Mouse (Mus musculus): Measurements from ENCODE around the gene Ccdc70. TPM values are rescaled to one million over a fixed set of nuclear protein-coding genes. Genes with fewer than 3 reads are reported as not detected.
"Not testable (repeated sequence)": the region's sequence is repeated elsewhere in the genome, so short reads cannot be mapped to it uniquely, and the experiment has no call there.

The Ccdc70 gene
- polyA plus RNA-seq (2012) = not detected in 2 replicates

DNA sequence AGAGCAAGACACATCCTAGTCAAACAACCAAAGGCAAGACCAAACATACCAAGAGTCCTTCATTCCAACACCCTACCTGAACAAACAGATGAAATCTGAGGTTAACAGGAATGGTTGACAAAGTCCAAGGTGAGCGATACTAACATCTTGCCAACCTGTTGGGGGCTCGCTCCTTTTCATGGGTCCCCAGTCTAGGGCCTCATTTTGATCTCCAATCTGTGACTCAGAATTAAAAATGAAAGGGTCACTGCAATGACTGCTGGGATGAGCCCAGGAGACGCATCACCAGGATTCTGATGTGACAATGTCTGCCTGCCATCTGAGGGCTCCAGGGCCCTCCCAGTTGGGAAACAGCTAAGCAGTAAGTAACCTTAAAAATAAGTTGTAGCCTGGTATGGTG, at the start of gene Ccdc70:
Ccdc70 (plus strand) TSS at position 301 of the 400 bp plus-strand sequence.
- TF ChIP-seq GATA1 (IDR thresholded peaks at IDR 0.05; ENCODE audit: low read length) = no peak

DNA sequence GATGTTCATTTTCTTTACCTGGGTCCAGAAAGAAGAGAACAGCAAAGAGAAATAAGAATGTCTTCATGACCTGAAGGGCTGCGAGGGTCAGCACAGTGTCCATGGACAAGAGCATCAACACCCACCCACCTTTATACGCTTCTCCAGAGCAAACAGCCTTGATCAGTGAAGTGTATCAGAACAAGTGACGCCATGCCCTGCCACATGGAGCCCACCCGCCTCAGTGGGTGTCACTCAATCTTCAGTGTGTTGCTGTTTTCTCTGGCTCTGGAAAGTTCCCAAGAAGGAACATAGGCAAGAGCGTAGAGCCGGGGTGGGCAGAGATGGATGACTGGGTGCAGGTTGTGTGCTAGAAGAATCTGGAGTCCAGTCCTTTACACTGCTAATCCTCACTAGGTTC, 37.0 kb upstream of the Ccdc70 start, which contains the start of gene Defb15:
Defb15 (minus strand) TSS at position 101 of the 400 bp plus-strand sequence.
- no peak for TF ChIP-seq GATA1 (IDR thresholded peaks at IDR 0.05; ENCODE audit: low read length)

DNA sequence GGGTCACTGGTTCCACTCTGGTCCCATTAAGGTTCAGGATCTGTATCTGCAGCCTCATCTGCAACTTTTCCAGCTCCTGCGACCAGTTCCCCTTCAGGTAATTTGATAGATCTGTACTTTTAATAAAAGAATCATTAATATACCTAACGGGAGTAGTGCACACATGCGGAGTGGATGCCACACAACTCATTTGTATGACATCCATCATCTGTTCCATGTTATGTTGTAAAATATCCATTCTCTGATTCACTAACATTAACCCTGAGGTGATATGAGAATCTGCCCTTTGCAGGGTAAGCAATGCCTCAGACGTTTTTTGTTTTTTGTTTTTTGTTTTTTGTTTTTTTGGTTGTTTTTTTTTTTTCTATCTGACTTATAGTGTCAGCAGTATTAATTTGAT, 31.5 kb upstream of the Ccdc70 start, which contains the start of gene Defb35:
Defb35 (plus strand) TSS at position 301 of the 400 bp plus-strand sequence.
- not testable (repeated sequence) for TF ChIP-seq GATA1 (IDR thresholded peaks at IDR 0.05; ENCODE audit: low read length)

DNA sequence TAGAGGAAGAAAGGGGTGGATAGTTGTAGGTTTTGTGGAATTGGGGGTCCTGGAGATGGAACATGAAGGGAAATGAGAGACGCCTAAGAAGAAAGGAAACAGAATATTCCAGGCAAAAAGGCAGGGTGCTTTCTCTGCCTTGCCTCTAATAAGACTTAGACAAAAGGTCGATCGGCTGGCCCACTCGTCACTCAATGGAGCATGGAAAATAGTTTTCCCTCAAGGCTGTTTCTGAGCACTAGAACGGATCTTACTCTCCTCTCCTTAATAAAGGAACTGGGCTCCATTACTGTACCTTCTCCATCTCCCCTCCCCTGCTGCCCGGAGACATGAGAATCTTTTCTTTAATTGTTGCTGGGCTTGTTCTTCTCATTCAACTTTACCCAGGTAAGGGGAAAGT, 23.1 kb upstream of the Ccdc70 start, which contains the start of gene Defb13:
Defb13 (plus strand) TSS at position 301 of the 400 bp plus-strand sequence.
- no peak for TF ChIP-seq GATA1 (IDR thresholded peaks at IDR 0.05; ENCODE audit: low read length)

DNA sequence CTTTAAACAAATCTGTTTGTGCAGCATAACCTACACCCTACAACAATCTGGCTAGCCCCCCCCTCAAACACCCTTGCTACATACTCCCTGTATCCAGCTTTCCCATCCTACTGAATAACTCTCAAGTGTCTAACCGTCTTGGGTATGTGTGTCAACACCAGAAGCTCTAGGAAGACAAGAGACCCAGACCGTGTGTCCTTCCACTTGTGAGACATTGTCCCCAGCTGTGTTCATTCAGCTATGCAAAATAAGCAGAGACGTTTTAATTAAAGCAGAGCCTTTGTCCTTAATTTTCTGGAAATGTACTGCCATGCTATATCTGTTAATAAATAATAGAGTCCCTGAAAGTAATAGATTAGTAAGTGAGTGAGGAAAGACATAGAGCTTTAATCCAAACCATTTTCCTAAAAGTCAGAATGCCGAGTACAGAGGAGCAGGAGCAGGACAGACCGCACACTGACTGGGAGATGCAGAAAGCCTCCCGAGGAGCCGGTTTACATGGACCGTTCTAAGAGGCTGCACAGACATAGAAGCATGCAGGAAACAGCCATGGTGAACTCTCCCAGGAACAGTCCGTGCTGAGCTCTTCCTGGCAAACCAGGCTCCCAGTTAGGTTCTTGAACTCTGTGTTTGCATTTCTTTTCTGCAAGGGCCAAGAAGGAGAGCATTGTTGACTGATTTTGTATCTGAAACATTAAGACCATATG, 22.1 kb upstream of the Ccdc70 start:
- TF ChIP-seq GATA1 (IDR thresholded peaks at IDR 0.05; ENCODE audit: low read length) = no peak

DNA sequence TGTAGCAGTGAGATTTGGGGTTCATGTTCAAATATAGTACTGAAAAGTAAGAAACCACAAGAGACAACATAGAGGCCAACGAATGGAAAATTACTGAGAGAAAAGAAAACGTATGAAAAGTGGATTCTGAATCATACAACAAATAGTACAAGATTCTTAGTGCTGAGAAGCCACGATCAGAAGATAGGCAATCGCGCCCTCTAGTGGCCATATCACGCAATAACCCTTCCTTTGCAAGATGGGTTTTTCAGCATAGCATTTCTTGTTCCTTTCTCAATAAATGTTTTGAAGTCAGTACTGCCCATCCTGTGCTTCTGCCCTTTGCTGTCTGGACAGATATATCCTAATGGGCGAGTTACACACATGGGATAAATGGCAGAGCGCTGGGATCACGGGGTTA, 14.3 kb upstream of the Ccdc70 start:
- no peak for TF ChIP-seq GATA1 (IDR thresholded peaks at IDR 0.05; ENCODE audit: low read length)

DNA sequence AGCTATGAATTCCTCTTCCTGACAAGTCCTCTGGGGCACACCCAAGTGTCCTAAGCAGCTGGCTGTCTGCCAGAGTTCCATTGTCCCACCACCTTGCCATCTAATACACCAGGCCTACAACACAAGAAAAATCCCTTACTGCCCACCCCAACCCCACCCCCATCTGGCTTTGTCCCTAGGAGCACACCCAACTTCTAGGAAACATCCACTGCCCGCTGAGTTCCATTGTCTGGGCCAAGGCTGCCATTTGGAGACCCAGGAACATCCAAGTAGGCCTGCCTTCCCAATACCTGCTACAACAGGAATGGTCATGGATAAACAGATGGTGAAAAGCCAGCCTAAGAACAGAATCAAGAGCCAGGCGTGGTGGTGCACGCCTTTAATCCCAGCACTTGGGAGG, 13.2 kb upstream of the Ccdc70 start:
- no peak for TF ChIP-seq GATA1 (IDR thresholded peaks at IDR 0.05; ENCODE audit: low read length)

DNA sequence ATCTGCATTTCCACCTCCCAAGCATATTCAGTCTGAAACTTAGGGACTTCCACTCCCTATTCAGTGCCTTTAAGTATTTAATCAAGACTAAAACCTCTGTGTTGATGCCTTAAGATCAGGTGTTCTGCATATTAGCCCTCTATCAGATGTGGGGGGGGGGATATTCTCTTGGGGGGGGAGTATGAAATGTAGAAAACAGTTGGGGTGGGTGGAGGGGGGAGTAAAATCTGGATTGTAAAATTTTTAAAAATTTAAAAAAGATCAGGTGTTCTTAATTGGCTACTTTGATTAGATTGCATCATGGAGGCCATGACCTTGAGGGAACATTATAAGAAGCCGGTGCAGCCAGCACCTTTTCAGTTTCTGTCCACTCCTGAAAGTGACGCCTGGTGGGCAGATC, 11.2 kb upstream of the Ccdc70 start, which contains the start of gene Fam90a1a:
Fam90a1a (plus strand) TSS at position 301 of the 400 bp plus-strand sequence.
- no peak for TF ChIP-seq GATA1 (IDR thresholded peaks at IDR 0.05; ENCODE audit: low read length)

DNA sequence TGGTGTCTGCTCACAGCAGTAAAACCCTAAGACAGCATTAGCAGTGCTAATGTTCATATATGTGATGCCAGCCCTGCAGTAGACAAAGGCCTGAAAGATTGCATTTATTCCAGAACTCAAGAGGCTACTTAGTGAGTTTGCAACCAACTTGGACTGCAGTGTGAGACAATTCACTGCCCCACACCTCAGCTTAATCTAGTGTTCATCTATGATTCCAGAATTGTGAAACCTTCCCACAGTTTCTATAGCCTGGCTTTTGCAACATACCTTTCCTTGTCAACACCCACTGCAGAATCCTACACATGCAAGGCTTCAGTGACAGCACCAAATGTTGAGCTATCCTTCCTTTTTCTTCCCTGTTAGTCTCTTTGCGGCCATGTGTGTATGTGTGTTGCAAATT, 2.9 kb upstream of the Ccdc70 start:
- TF ChIP-seq GATA1 (IDR thresholded peaks at IDR 0.05; ENCODE audit: low read length) = no peak

DNA sequence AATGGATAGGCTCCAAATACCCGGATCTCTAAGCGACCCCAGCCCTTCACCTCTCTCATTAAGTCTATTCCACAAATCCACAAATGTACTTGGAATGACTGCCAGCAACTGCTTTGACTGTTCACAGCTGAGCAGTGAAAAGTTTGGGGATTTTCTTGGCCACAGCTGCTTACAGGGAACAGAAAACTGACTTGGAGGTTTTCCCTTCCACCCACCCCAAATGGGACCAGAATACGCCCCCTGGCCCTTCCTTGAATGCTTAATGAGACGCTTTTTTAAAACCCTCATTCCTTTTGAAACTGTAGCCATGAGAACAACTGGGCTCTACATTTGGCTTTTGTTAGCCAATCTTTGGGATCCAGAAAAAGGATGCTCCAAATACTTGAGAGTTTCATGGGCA, 8.6 kb downstream of the Ccdc70 start:
- no peak for TF ChIP-seq GATA1 (IDR thresholded peaks at IDR 0.05; ENCODE audit: low read length)

DNA sequence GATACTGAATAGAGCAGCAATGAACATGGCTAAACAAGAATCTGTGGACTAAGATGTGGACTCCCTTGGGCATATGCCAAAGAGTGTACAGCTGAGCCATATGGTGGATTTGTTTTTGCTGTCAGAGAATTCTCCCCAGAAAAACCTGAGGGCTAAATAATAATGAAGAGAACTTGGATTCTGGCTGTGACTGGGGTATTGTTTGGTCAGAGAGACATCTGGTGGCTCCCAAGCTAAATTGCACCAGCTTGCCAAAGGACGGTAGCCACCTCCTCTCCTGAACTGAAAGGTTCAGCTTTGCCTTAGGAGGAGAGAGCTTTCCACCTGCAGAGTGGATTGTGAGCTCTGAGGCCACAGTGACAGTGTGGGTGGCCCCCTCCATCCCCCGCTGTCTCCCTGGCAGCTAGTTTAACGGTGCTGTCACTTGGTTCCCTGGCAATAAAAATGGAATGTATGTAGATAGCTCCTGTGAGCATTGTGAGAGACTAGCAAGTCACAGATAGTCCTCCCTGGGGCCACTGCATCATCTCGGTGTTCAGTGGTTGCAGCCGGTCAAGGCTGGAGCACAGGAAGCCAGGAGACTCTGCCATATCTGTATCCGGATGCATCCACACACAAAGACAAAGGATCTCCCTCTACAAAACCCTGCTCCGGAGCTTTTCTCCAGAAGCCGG, 12.2 kb downstream of the Ccdc70 start:
- TF ChIP-seq GATA1 (IDR thresholded peaks at IDR 0.05; ENCODE audit: low read length) = no peak

DNA sequence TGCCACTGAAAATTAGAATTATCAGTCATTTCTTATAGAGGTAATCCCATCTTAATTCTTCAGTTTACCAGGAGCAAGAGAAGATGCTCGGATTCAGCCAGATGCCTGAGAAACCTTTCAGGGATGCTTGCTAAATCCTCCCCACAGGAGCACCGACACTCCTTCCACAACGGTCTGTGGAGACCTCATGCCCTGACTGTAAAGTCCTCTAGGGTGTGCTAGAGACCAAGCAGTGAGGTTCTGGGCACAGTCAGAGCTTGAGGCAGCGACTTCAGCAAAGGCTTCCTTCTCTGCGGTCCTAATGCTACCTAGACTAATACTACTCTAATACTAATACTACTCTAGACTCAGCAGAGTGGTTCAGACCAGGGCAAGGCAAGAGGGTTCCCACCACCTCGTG, 22.6 kb downstream of the Ccdc70 start:
- TF ChIP-seq GATA1 (IDR thresholded peaks at IDR 0.05; ENCODE audit: low read length) = no peak

DNA sequence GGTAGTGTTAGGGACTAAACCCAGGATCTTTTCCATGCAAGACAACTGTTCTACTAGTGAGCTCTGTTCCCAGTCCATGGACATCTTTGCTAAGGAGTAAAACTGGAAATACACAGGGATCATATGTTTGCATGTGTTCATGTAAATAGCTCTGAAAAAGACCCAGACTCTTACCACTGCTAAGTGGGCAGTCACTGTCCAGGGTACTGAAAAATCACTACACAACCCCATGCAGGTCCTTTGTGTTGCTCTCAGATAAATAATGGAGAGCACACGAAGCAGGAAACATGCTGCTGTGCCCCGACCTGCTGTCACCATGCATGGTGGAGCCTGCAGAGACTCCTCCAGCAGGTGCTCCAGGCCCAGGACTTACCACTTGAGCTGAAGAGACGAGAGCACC, 25.6 kb downstream of the Ccdc70 start:
- TF ChIP-seq GATA1 (IDR thresholded peaks at IDR 0.05; ENCODE audit: low read length) = no peak

DNA sequence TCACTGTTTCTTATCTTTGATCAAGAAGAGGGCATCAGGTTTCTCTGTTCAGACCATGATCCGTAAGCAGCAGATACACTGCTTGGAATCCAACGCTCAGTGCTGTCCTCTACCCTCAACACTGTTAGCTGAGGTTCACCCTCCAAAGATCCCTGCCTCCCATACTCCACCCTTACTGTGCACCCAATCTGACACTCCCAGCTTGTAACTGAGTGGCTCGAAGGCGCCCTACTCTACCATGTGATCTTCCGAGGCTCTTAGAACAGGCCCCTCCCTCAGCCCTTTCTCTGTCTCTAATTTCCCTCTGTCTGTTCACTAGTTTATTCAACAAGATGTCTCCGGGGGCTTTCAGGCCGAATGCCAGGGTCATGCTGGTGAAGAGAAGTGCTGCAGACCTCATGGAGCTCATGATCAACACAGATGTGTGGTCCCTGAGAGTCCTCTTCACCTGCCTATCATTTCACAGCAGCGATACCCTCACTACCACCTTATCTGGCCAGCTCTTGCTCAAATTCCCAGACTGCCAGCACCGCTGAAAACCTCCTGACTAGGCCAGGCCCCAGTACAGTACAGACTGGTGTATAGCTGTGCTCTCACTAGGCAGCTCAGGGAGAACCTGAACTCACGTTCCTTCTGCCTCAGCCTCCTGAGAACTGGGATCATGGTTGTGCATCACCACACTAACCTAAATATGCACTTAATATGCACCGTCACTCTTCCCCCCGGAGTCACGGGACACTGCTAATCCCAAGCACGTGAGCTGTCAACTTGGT, 35.4 kb downstream of the Ccdc70 start:
- TF ChIP-seq GATA1 (IDR thresholded peaks at IDR 0.05; ENCODE audit: low read length) = no peak

DNA sequence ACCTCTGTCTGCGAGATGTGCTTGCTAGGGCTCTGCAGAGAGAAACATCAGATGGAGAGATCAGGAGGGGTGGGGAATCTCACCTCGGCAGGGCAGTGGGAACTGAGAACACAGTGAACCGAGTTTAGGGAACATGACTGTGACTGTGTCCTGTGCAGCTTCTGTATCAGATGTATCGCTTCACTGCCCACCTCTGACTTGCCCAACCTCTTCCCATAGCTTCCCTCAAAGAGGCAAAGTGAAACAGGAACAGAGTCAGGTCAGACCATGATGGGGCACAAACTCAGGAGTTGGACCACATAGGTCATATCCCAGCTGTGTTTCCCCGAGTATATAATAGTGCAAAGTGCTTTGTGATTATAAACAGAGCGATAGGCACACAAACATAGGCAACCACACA, 36.8 kb downstream of the Ccdc70 start:
- no peak for TF ChIP-seq GATA1 (IDR thresholded peaks at IDR 0.05; ENCODE audit: low read length)

DNA sequence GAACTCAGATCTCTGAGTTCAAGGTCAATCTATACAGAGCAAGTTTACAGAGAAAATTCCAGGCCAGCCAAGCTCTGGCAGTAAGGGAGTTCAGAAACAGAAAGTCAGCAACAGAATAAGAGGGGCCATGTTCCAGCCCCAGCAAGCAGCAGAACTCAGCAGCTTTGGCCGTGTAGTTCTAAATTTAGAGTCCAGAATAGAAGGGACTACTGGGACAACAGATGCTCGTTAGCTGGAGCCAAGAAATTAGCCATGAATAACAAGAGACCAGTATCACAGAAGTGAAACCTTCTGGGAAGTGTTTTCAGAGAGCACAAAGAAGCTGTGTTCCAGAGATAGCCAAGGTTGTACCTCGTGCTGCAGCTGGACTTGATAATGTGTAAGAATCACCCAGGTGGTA, 39.8 kb downstream of the Ccdc70 start:
- no peak for TF ChIP-seq GATA1 (IDR thresholded peaks at IDR 0.05; ENCODE audit: low read length)

Data from G1E-ER4 (cell line).